Mouse (Mus musculus) liver, embryonic 11.5 days (tissue): ENCODE measurements around the gene Gm13278. TPM values are rescaled to one million over a fixed set of nuclear protein-coding genes. Genes with fewer than 3 reads are reported as not detected.
"Not testable (repeated sequence)": the region's sequence is repeated elsewhere in the genome, so short reads cannot be mapped to it uniquely, and the experiment has no call there.

Experiments
- ATAC-seq: fragments of 200-750 bp; cut with Nextera tagmentation; replicated peaks from 2 replicates; pipeline ENCODE4 v1.8.0; 2017; ENCODE audit warnings: moderate number of reproducible peaks, mild to moderate bottlenecking, moderate TSS enrichment, moderate library complexity; ENCODE audit not compliant: low FRiP score
- DNase-seq: peaks from one replicate; pipeline ENCODE4 v3.0.0-alpha.2; 2017; ENCODE audit warnings: low spot score
- H3K27ac ChIP-seq: fragments of 300-500 bp; sonication (generic); 2 replicates; pipeline ENCODE4 v1.5.1; 2014; ENCODE audit warnings: mild to moderate bottlenecking, low read depth, low read length, control low read depth
- H3K27me3 ChIP-seq: fragments of 300-500 bp; sonication (generic); replicated peaks from 2 replicates; pipeline ENCODE4 v1.6.1; 2014; ENCODE audit warnings: low read length, mixed read lengths; ENCODE audit not compliant: control insufficient read depth, insufficient read depth
- H3K36me3 ChIP-seq: fragments of 300-500 bp; sonication (generic); 2 replicates; pipeline ENCODE4 v1.6.1; 2014; ENCODE audit warnings: mild to moderate bottlenecking, low read length, moderate library complexity, mixed read lengths; ENCODE audit not compliant: control insufficient read depth, insufficient read depth
- H3K4me1 ChIP-seq: fragments of 300-500 bp; sonication (generic); replicated peaks from 2 replicates; pipeline ENCODE4 v1.6.1; 2014; ENCODE audit warnings: low read length, mixed read lengths; ENCODE audit not compliant: control insufficient read depth, insufficient read depth
- H3K4me2 ChIP-seq: fragments of 300-500 bp; sonication (generic); 2 replicates; pipeline ENCODE4 v1.6.1; 2014; ENCODE audit warnings: mild to moderate bottlenecking, control low read depth, moderate library complexity
- H3K4me3 ChIP-seq: fragments of 300-500 bp; sonication (generic); 2 replicates; pipeline ENCODE4 v1.5.1; 2014; ENCODE audit warnings: low read depth, low read length, control low read depth
- H3K9ac ChIP-seq: fragments of 300-500 bp; sonication (generic); 2 replicates; pipeline ENCODE4 v1.6.1; 2014; ENCODE audit warnings: low read depth, low read length, control low read depth
- H3K9me3 ChIP-seq: fragments of 300-500 bp; sonication (generic); 2 replicates; pipeline ENCODE4 v1.6.1; 2016; ENCODE audit warnings: low read length, inconsistent platforms, mixed read lengths; ENCODE audit not compliant: control insufficient read depth
- WGBS: fragments of 180-500 bp; shearing (Covaris S2); extraction: QIAGEN DNeasy Blood & Tissue Kit; methylation state at CpG from one replicate; pipeline ENCODE4 v1.1.7; 2014; 5-methylcytosine and 5-hydroxymethylcytosine counted together
- polyA plus RNA-seq: library from polyadenylated mRNA; unstranded; fragments of >200 nt; fragmentation: Nextera tagmentation; extraction: Ambion mirVana; gene quantifications from 2 replicates; pipeline ENCODE4 v1.2.1, GENCODE M21; 2014

The Gm13278 gene
- polyA plus RNA-seq, 1 experiment from 2014 or later = not detected

GRCm38 (mm10) chr4:88805231-88805630 lies 13.9 kb downstream of the Gm13278 start, which contains the start of gene Gm13288:
Gene Gm13288 (plus strand): TSS chr4:88805531.
- not testable (repeated sequence) for H3K4me2 ChIP-seq, H3K27ac ChIP-seq, H3K4me3 ChIP-seq, H3K27me3 ChIP-seq, H3K9ac ChIP-seq, H3K36me3 ChIP-seq, H3K4me1 ChIP-seq, H3K9me3 ChIP-seq, ATAC-seq, DNase-seq
- WGBS = no CpG with 5 or more reads among the region's 8 CpGs

GRCm38 (mm10) chr4:88805761-88806160 lies 14.4 kb downstream of the Gm13278 start:
- ATAC-seq, H3K4me3 ChIP-seq, H3K4me1 ChIP-seq, H3K36me3 ChIP-seq, DNase-seq, H3K4me2 ChIP-seq, H3K9ac ChIP-seq, H3K9me3 ChIP-seq, H3K27me3 ChIP-seq, H3K27ac ChIP-seq: not testable (repeated sequence)
- WGBS = 3% methylated on average over 5 of the region's 34 CpGs

GRCm38 (mm10) chr4:88815928-88816327 lies 24.6 kb downstream of the Gm13278 start, which contains the start of gene Ifna7:
Gene Ifna7 (plus strand): TSS chr4:88816228.
- H3K9me3 ChIP-seq = no peaks in the 10 kb centered on the region
- no peak within 1 kb of the TSS for H3K4me3 ChIP-seq
- WGBS = 48% methylated on average over 3 of the region's 3 CpGs
- no peak within 1 kb of the TSS for H3K27ac ChIP-seq
- H3K9ac ChIP-seq = no peak within 1 kb of the TSS
- H3K4me1 ChIP-seq = no peaks in the 10 kb centered on the region
- no peaks in the 10 kb centered on the region for H3K36me3 ChIP-seq
- DNase-seq (no peak), ATAC-seq (no peak)
- H3K4me2 ChIP-seq = no peak within 1 kb of the TSS
- H3K27me3 ChIP-seq = no peaks in the 10 kb centered on the region

GRCm38 (mm10) chr4:88819659-88820058 lies 28.3 kb downstream of the Gm13278 start, which contains the start of gene Ifna11:
Gene Ifna11 (plus strand): TSS chr4:88819959.
- H3K4me3 ChIP-seq = no peak within 1 kb of the TSS
- no peak within 1 kb of the TSS for H3K9ac ChIP-seq
- no peak within 1 kb of the TSS for H3K27ac ChIP-seq
- H3K4me2 ChIP-seq = no peak within 1 kb of the TSS
- H3K36me3 ChIP-seq = no peaks in the 10 kb centered on the region
- ATAC-seq = no peak
- H3K27me3 ChIP-seq = no peaks in the 10 kb centered on the region
- 69% methylated on average over 1 of the region's 1 CpGs for WGBS
- no peaks in the 10 kb centered on the region for H3K9me3 ChIP-seq
- DNase-seq = no peak
- no peaks in the 10 kb centered on the region for H3K4me1 ChIP-seq

GRCm38 (mm10) chr4:88822995-88823394 lies 31.6 kb downstream of the Gm13278 start:
- no peak for DNase-seq
- no peaks in the 10 kb centered on the region for H3K9me3 ChIP-seq
- WGBS = 24% methylated on average over 4 of the region's 4 CpGs

GRCm38 (mm10) chr4:88827116-88827515 lies 35.8 kb downstream of the Gm13278 start, which contains the start of gene Ifna6:
Gene Ifna6 (plus strand): TSS chr4:88827416.
- H3K27me3 ChIP-seq, H3K4me1 ChIP-seq, H3K9ac ChIP-seq, H3K4me3 ChIP-seq, H3K9me3 ChIP-seq, ATAC-seq, H3K4me2 ChIP-seq, H3K36me3 ChIP-seq, H3K27ac ChIP-seq, DNase-seq: not testable (repeated sequence)

More at GRCm38 (mm10) chr4:88822995-88823394, 31.6 kb downstream of the Gm13278 start:
- Histone ChIP-seq H3K4me3 (no peak overlapping the region), H3K9ac (no peak overlapping the region), H3K4me1 (no peaks in the 10 kb centered on the region), H3K36me3 (no peaks in the 10 kb centered on the region), H3K4me2 (no peak overlapping the region), H3K27ac (no peak overlapping the region), H3K27me3 (no peaks in the 10 kb centered on the region)
- ATAC-seq = no peak

GRCm38 (mm10) chr4:88830523-88830922 lies 39.2 kb downstream of the Gm13278 start:
- Histone ChIP-seq H3K9ac (no peak overlapping the region), H3K27me3 (no peaks in the 10 kb centered on the region), H3K36me3 (no peaks in the 10 kb centered on the region), H3K27ac (no peak overlapping the region), H3K9me3 (no peaks in the 10 kb centered on the region), H3K4me2 (no peak overlapping the region), H3K4me1 (no peaks in the 10 kb centered on the region), H3K4me3 (no peak overlapping the region)
- DNase-seq = no peak
- no peak for ATAC-seq
- 21% methylated on average over 4 of the region's 4 CpGs for WGBS

GRCm38 (mm10) chr4:88835225-88835624 lies 43.9 kb downstream of the Gm13278 start, which contains the start of gene Ifna5:
Gene Ifna5 (plus strand): TSS chr4:88835525.
- DNase-seq, H3K27me3 ChIP-seq, H3K9ac ChIP-seq, H3K4me3 ChIP-seq, ATAC-seq, H3K27ac ChIP-seq, H3K36me3 ChIP-seq, H3K9me3 ChIP-seq, H3K4me1 ChIP-seq, H3K4me2 ChIP-seq: not testable (repeated sequence)
- WGBS = 61% methylated on average over 1 of the region's 1 CpGs

GRCm38 (mm10) chr4:88838828-88839227 lies 47.5 kb downstream of the Gm13278 start:
- ATAC-seq (no peak), DNase-seq (no peak)
- Histone ChIP-seq H3K9ac (no peak overlapping the region), H3K4me3 (no peak overlapping the region), H3K36me3 (no peaks in the 10 kb centered on the region), H3K27ac (no peak overlapping the region), H3K4me2 (no peak overlapping the region), H3K27me3 (no peaks in the 10 kb centered on the region), H3K9me3 (no peaks in the 10 kb centered on the region), H3K4me1 (no peaks in the 10 kb centered on the region)
- 42% methylated on average over 3 of the region's 3 CpGs for WGBS
